Mouse (Mus musculus): ENCODE measurements around the gene Gbp10. TPM values are rescaled to one million over a fixed set of nuclear protein-coding genes. Genes with fewer than 3 reads are reported as not detected.

Gene Gbp10
- polyA plus RNA-seq (2012; rRNA removed): 0.82 and 0.95 TPM in 2 replicates

DNA sequence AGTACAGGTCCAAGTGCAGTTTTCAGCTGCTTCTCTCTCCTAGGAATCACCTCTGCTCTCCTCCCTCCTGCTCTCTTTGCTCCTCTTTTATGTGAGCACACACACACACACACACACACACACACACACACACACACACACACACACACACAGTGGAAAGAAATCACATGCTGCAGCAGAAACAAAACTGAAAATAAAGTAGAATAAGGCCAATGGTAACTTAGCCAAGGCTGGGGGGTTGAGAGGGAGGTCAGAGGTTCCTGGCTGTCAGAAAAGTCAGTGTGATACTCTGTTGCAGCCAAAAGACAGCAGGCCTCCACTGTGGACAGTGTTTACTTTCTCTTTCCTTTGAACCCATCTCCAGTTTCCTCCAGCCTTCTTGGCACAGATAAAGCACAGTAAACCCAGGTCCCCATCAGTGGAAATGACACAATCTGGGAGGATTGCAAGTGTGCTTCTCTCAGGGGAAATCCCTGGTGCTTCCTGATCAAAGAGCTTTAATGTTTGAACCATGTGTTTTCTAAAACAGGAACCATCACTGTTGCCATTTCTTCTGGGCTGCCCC is at the start of gene Gbp10:
Gene Gbp10, minus strand, starts transcription at position 51 of the 565 bp plus-strand sequence.

Other genes starting within 250 kb of the Gbp10 start
- gene Gbp9, start 100.0 kb downstream of the Gbp10 start, polyA plus RNA-seq (2012; rRNA removed): 1.6 and 2.2 TPM in 2 replicates
- 0.47 and 0.53 TPM in 2 replicates for gene Gbp8, start 100.0 kb downstream of the Gbp10 start, polyA plus RNA-seq (2012; rRNA removed)
- 1.7 and 1.8 TPM in 2 replicates for gene Gbp4, start 99.9 kb downstream of the Gbp10 start, polyA plus RNA-seq (2012; rRNA removed)
- gene Gm43302, start 54.2 kb upstream of the Gbp10 start, polyA plus RNA-seq (2012; rRNA removed): 0.55 and 0.70 TPM in 2 replicates
- gene Gbp6, start 54.2 kb upstream of the Gbp10 start, polyA plus RNA-seq (2012; rRNA removed): 1.2 and 2.5 TPM in 2 replicates
- gene Lrrc8b, start 176.2 kb upstream of the Gbp10 start, polyA plus RNA-seq (2012; rRNA removed): 34.8 and 35.8 TPM in 2 replicates

Measured in central nervous system, embryonic 18 days (tissue).